Mouse (Mus musculus): Measurements from ENCODE around the gene Yap1. TPM values are rescaled to one million over a fixed set of nuclear protein-coding genes. Genes with fewer than 3 reads are reported as not detected.
A peak's percentile ranks its signal among the peaks of the same experiment; 100 is the strongest.

Gene Yap1
- polyA plus RNA-seq, 1 experiment from 2014 or later: 29.3 TPM

DNA sequence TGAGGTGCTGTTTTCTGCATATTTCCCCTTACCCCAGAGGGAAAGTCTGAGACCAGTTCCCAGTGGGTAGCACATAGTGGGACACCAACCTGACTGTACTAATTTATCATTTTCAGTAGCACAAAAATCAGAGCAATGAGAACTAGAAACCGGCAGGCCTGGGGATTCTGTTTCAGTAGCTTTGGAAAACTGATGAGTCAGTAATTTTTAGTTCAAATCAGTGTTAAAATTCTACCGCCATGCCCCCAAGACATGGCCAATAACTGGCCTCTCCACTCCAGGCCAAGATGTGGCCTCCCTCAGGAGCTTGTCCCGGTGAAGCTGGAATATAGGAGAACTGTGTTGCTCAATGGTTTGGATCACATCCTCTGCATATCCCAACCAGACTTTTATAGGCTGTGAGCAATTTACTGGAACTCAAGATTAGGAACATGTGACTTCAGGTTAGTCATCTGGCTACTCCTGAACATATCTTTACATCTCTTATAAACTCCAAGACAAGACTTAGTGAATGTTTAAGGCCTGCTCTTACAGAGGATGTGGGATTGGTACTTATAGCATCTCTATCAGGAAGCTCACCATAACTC is 76.1 kb downstream of the Yap1 start:
- 95% methylated on average over 3 of the region's 3 CpGs for WGBS
- H3K27me3 ChIP-seq (replicated peaks; ENCODE audit: control insufficient read depth, insufficient read depth, low read length): no peaks in the 10 kb centered on the region
- ATAC-seq (replicated peaks; ENCODE audit: low FRiP score, low TSS enrichment, low read depth) (no peak), DNase-seq (ENCODE audit: low spot score) (no peak)
- peaks cover 51% of the 10 kb centered on the region for H3K36me3 ChIP-seq (ENCODE audit: control insufficient read depth, insufficient read depth, low read length)
- no peak overlapping the region for H3K4me2 ChIP-seq (ENCODE audit: low read length)
- H3K4me3 ChIP-seq (ENCODE audit: low read depth, low read length): no peak overlapping the region
- no peaks in the 10 kb centered on the region for H3K4me1 ChIP-seq (replicated peaks; ENCODE audit: control insufficient read depth, insufficient read depth, low read length)
- H3K9me3 ChIP-seq (ENCODE audit: control insufficient read depth, low read length): peaks cover 15% of the 10 kb centered on the region
- H3K9ac ChIP-seq (ENCODE audit: low read length): no peak overlapping the region
- no peak overlapping the region for H3K27ac ChIP-seq (ENCODE audit: low read depth)

DNA sequence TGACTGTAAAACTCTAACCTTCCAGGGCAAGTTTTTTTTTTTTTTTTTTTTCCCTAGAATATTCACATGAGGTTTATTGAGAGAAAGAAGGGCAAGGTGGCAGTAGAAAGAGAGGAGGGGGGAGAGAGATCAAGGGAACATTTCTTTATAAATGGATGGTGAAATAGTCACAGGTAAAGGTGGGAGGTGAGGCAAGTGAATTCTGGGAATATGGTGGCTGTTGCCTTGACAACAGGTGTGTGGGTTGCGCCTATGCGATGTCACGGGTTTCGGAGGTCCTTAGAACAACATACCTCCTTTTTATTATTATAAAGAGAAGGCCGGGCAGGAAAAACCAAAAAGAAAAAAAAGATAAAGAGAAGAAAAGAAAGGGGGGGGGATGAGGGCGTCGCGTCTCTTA is 89.5 kb downstream of the Yap1 start:
- no peaks in the 10 kb centered on the region for H3K9me3 ChIP-seq (ENCODE audit: control insufficient read depth, low read length)
- no peak overlapping the region for H3K27ac ChIP-seq (ENCODE audit: low read depth)
- DNase-seq (ENCODE audit: low spot score) (no peak), ATAC-seq (replicated peaks; ENCODE audit: low FRiP score, low TSS enrichment, low read depth) (no peak)
- no peaks in the 10 kb centered on the region for H3K36me3 ChIP-seq (ENCODE audit: control insufficient read depth, insufficient read depth, low read length)
- no peak overlapping the region for H3K4me3 ChIP-seq (ENCODE audit: low read depth, low read length)
- WGBS: 64% methylated on average over 8 of the region's 8 CpGs
- H3K4me1 ChIP-seq (replicated peaks; ENCODE audit: control insufficient read depth, insufficient read depth, low read length): no peaks in the 10 kb centered on the region
- H3K9ac ChIP-seq (ENCODE audit: low read length): no peak overlapping the region
- H3K4me2 ChIP-seq (ENCODE audit: low read length): peak overlapping the region; percentile 47; the same call in 1 of the 2 replicates
- H3K27me3 ChIP-seq (replicated peaks; ENCODE audit: control insufficient read depth, insufficient read depth, low read length): no peaks in the 10 kb centered on the region

DNA sequence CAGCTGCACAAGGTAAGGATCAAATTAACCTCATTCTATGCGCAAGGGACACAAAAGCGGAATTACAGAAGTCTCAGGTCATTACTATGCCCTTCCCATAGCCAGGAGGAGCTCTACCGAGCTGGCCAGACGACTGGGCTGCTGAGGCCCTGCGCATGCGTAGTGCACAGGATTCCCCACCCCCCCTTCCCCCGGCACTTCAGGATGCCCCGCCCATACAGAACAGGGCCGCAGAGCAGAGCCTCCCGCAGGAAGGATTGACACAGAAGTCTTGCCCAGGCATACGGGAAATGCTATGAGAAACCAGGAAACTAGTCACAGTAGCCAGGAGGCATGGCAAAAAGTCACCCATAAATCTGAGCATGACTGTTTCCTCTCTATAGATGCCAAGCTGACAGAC is 89.9 kb downstream of the Yap1 start:
- ATAC-seq (replicated peaks; ENCODE audit: low FRiP score, low TSS enrichment, low read depth): peak; percentile 90
- H3K4me2 ChIP-seq (ENCODE audit: low read length): peak overlapping the region; percentile 47
- no peaks in the 10 kb centered on the region for H3K27me3 ChIP-seq (replicated peaks; ENCODE audit: control insufficient read depth, insufficient read depth, low read length)
- H3K27ac ChIP-seq (ENCODE audit: low read depth): no peak overlapping the region
- no peaks in the 10 kb centered on the region for H3K9me3 ChIP-seq (ENCODE audit: control insufficient read depth, low read length)
- WGBS: 7% methylated on average over 11 of the region's 11 CpGs
- H3K4me1 ChIP-seq (replicated peaks; ENCODE audit: control insufficient read depth, insufficient read depth, low read length): no peaks in the 10 kb centered on the region
- H3K36me3 ChIP-seq (ENCODE audit: control insufficient read depth, insufficient read depth, low read length): no peaks in the 10 kb centered on the region
- peak overlapping the region; percentile 15 for H3K4me3 ChIP-seq (ENCODE audit: low read depth, low read length)
- no peak overlapping the region for H3K9ac ChIP-seq (ENCODE audit: low read length)
- DNase-seq (ENCODE audit: low spot score): peak; percentile 85

DNA sequence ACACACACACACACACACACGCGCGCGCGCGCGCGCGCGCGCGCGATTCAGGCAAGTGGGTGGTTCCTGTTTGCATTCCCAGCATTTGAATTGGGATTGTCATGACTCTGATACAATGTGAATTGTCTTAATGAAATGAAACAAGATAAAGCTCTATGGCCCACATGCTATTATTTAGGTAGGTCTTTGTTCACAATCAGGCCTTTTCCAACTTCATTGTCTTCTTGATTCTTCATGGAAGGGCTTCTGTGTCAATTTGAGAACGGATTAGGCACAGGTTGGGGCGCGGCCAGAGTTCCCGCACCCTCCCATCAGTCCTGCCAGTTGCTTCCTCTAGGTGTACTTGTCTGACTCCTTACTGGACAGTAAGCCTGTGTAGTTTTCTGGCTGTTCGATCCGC is 90.4 kb downstream of the Yap1 start:
- H3K4me3 ChIP-seq (ENCODE audit: low read depth, low read length): peak overlapping the region; percentile 15
- no peak overlapping the region for H3K27ac ChIP-seq (ENCODE audit: low read depth)
- no peaks in the 10 kb centered on the region for H3K36me3 ChIP-seq (ENCODE audit: control insufficient read depth, insufficient read depth, low read length)
- H3K4me2 ChIP-seq (ENCODE audit: low read length): peak overlapping the region; percentile 47
- no peaks in the 10 kb centered on the region for H3K27me3 ChIP-seq (replicated peaks; ENCODE audit: control insufficient read depth, insufficient read depth, low read length)
- ATAC-seq (replicated peaks; ENCODE audit: low FRiP score, low TSS enrichment, low read depth) (peak; percentile 62), DNase-seq (ENCODE audit: low spot score) (no peak)
- 62% methylated on average over 19 of the region's 19 CpGs for WGBS
- no peaks in the 10 kb centered on the region for H3K9me3 ChIP-seq (ENCODE audit: control insufficient read depth, low read length)
- no peaks in the 10 kb centered on the region for H3K4me1 ChIP-seq (replicated peaks; ENCODE audit: control insufficient read depth, insufficient read depth, low read length)
- H3K9ac ChIP-seq (ENCODE audit: low read length): no peak overlapping the region

DNA sequence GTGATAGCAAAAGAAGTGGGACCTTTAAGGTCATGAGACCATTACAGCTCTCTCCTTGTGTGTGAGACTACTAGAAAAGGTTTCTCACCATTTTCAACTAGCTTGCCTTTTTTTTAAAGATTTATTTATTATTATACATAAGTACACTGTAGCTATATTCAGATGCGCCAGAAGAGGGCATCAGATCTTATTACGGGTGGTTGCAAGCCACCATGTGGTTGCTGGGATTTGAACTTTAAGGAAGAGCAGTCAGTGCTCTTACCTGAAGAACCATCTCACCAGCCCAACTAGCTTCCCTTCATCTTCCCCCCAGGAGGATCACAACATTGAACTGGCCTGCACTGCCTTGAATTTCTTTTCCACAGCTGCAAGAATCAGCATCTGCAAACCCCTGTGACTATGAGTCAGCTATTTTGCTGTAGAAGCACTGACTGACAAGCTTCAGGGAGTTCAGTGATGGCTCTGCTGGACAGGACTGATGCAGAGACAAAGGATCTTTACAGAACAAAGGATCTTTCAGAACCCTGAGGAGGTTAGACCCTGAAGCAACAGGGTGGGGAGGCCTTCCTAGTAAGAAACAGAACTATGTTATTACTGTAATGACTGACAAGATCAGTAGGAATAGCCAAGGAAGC is 96.9 kb downstream of the Yap1 start:
- Histone ChIP-seq H3K4me2 (ENCODE audit: low read length) (no peak overlapping the region), H3K36me3 (ENCODE audit: control insufficient read depth, insufficient read depth, low read length) (no peaks in the 10 kb centered on the region), H3K27ac (ENCODE audit: low read depth) (no peak overlapping the region), H3K4me3 (ENCODE audit: low read depth, low read length) (no peak overlapping the region), H3K9me3 (ENCODE audit: control insufficient read depth, low read length) (no peaks in the 10 kb centered on the region), H3K9ac (ENCODE audit: low read length) (no peak overlapping the region), H3K27me3 (replicated peaks; ENCODE audit: control insufficient read depth, insufficient read depth, low read length) (no peaks in the 10 kb centered on the region), H3K4me1 (replicated peaks; ENCODE audit: control insufficient read depth, insufficient read depth, low read length) (no peaks in the 10 kb centered on the region)
- 83% methylated on average over 2 of the region's 2 CpGs for WGBS
- no peak for DNase-seq (ENCODE audit: low spot score)
- ATAC-seq (replicated peaks; ENCODE audit: low FRiP score, low TSS enrichment, low read depth): no peak

DNA sequence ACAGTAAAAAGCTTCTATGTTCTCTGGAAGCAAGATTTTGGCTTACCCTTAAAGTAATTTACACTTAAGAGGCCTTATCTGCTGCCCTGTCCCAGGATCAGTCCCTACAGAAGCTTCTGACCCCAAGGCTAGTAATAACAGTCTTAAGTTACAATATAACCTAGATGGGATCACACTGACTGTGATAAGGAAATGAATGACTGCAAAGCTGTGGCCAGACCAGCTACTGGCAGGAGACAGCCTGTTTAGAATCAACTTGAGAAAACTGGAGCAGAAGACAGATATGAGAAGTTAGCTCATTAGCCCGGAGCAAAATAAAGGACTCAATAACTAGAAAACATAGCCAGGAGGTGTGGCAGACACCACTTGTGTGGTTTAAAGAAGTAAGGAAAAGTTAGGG is 97.8 kb downstream of the Yap1 start:
- no peaks in the 10 kb centered on the region for H3K36me3 ChIP-seq (ENCODE audit: control insufficient read depth, insufficient read depth, low read length)
- H3K27ac ChIP-seq (ENCODE audit: low read depth): no peak overlapping the region
- ATAC-seq (replicated peaks; ENCODE audit: low FRiP score, low TSS enrichment, low read depth) (no peak), DNase-seq (ENCODE audit: low spot score) (no peak)
- peaks cover 3% of the 10 kb centered on the region for H3K4me1 ChIP-seq (replicated peaks; ENCODE audit: control insufficient read depth, insufficient read depth, low read length)
- H3K9me3 ChIP-seq (ENCODE audit: control insufficient read depth, low read length): no peaks in the 10 kb centered on the region
- no peak overlapping the region for H3K4me2 ChIP-seq (ENCODE audit: low read length)
- H3K27me3 ChIP-seq (replicated peaks; ENCODE audit: control insufficient read depth, insufficient read depth, low read length): no peaks in the 10 kb centered on the region
- no peak overlapping the region for H3K4me3 ChIP-seq (ENCODE audit: low read depth, low read length)
- WGBS: 73% methylated on average over 1 of the region's 1 CpGs
- H3K9ac ChIP-seq (ENCODE audit: low read length): no peak overlapping the region

DNA sequence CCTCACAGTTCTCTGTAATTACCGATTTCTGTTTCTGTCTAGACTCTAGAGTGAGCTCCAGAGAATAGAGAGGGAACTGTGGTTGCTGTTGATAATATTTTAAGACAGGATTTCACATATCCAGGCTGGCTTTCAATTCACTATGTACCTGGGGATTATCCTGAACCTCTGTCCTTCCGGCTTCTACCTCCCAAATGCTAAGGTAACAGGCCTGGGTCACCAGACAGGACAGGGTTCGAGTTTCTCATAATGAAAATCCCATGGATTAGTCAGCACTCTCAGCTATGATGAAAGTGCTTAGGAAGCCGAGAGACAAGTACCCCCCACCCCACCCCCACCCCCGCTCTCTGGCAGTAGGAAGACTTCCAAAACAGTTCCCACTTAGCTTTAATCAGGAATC is 100.6 kb downstream of the Yap1 start:
- DNase-seq (ENCODE audit: low spot score) (no peak), ATAC-seq (replicated peaks; ENCODE audit: low FRiP score, low TSS enrichment, low read depth) (no peak)
- Histone ChIP-seq H3K27ac (ENCODE audit: low read depth) (no peak overlapping the region), H3K9ac (ENCODE audit: low read length) (no peak overlapping the region), H3K27me3 (replicated peaks; ENCODE audit: control insufficient read depth, insufficient read depth, low read length) (no peaks in the 10 kb centered on the region), H3K4me2 (ENCODE audit: low read length) (no peak overlapping the region), H3K4me1 (replicated peaks; ENCODE audit: control insufficient read depth, insufficient read depth, low read length) (peaks cover 3% of the 10 kb centered on the region), H3K36me3 (ENCODE audit: control insufficient read depth, insufficient read depth, low read length) (no peaks in the 10 kb centered on the region), H3K9me3 (ENCODE audit: control insufficient read depth, low read length) (no peaks in the 10 kb centered on the region), H3K4me3 (ENCODE audit: low read depth, low read length) (no peak overlapping the region)
- WGBS: 74% methylated on average over 5 of the region's 5 CpGs

DNA sequence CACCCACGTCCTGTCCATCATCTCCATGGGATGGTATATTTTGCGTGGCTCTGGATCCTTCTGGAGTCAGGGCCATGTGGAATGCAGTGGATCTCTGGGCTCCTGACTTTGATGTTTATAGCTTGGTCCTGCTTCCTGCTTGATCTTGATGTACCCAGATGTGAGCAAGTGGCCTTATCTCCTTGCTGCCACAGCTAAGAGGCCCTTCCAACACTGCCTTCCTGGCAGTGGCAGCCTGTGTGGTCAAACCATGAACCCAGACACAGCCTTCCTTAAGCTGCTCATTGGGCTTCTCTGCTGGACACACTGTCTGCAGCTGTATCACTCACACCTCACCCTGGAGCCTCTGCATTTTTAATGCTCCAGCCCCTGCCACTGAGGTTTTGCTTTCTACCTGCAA is 101.1 kb downstream of the Yap1 start:
- no peak for ATAC-seq (replicated peaks; ENCODE audit: low FRiP score, low TSS enrichment, low read depth)
- no peaks in the 10 kb centered on the region for H3K36me3 ChIP-seq (ENCODE audit: control insufficient read depth, insufficient read depth, low read length)
- H3K9ac ChIP-seq (ENCODE audit: low read length): no peak overlapping the region
- no peak for DNase-seq (ENCODE audit: low spot score)
- no peak overlapping the region for H3K27ac ChIP-seq (ENCODE audit: low read depth)
- H3K9me3 ChIP-seq (ENCODE audit: control insufficient read depth, low read length): no peaks in the 10 kb centered on the region
- peaks cover 3% of the 10 kb centered on the region for H3K4me1 ChIP-seq (replicated peaks; ENCODE audit: control insufficient read depth, insufficient read depth, low read length)
- no peaks in the 10 kb centered on the region for H3K27me3 ChIP-seq (replicated peaks; ENCODE audit: control insufficient read depth, insufficient read depth, low read length)
- WGBS: 74% methylated on average over 2 of the region's 2 CpGs
- no peak overlapping the region for H3K4me3 ChIP-seq (ENCODE audit: low read depth, low read length)
- H3K4me2 ChIP-seq (ENCODE audit: low read length): no peak overlapping the region

DNA sequence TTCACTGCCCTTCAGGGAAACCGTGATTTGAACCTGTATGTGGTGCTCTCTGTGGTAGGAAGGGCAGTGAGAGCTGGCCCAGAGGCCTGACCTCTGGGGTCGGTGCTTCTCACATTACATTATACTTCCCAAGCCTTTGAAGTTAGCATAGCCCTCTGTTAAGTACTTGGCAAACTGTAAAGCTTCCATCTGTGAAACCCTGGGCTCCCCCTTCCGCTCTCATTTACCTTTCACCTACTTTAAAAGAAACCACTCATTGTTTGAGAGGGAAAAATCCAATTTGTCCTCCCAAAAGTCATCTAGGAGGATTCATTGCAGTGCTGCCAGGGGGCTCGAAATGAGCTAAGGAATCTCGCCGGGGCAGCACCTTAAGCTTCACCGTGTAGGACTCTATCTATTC is 102.1 kb downstream of the Yap1 start:
- peaks cover 3% of the 10 kb centered on the region for H3K4me1 ChIP-seq (replicated peaks; ENCODE audit: control insufficient read depth, insufficient read depth, low read length)
- ATAC-seq (replicated peaks; ENCODE audit: low FRiP score, low TSS enrichment, low read depth) (no peak), DNase-seq (ENCODE audit: low spot score) (no peak)
- no peak overlapping the region for H3K4me3 ChIP-seq (ENCODE audit: low read depth, low read length)
- H3K27me3 ChIP-seq (replicated peaks; ENCODE audit: control insufficient read depth, insufficient read depth, low read length): no peaks in the 10 kb centered on the region
- H3K9me3 ChIP-seq (ENCODE audit: control insufficient read depth, low read length): no peaks in the 10 kb centered on the region
- 23% methylated on average over 7 of the region's 7 CpGs for WGBS
- H3K27ac ChIP-seq (ENCODE audit: low read depth): no peak overlapping the region
- no peaks in the 10 kb centered on the region for H3K36me3 ChIP-seq (ENCODE audit: control insufficient read depth, insufficient read depth, low read length)
- H3K4me2 ChIP-seq (ENCODE audit: low read length): no peak overlapping the region
- no peak overlapping the region for H3K9ac ChIP-seq (ENCODE audit: low read length)

Data from intestine, embryonic 14.5 days (tissue).